Mouse (Mus musculus): ENCODE data around the gene Gzmk. TPM values are rescaled to one million over a fixed set of nuclear protein-coding genes. Genes with fewer than 3 reads are reported as not detected.

The Gzmk gene
- polyA plus RNA-seq, 1 experiment: 0.11 TPM

DNA sequence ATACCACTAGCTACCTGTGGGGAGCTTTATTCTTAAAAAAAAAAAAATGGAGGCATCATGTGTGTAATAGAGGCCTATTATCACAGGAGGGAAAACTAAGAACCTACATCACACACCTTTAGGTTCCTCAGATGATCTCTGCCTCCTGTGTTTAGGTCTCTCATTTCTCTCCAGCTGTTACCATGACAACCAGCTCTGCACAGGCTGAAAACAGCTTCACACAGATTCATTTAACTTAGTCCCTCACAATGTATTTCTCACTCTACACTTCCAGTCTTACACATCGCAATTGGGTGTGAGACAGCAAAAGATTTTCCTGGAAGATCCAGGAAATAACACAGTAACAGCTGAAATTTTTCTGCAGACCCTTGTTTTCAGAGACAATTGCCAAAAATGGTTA, 95.7 kb downstream of the Gzmk start:
- WGBS: 69% methylated on average over 1 of the region's 1 CpGs
- DNase-seq: no peak
- no peak for TF ChIP-seq CTCF (IDR thresholded peaks at IDR 0.05; ENCODE audit: insufficient read depth, low read length)
- TF ChIP-seq POLR2A (IDR thresholded peaks at IDR 0.05; ENCODE audit: borderline replicate concordance, extremely low read depth, low read depth, low read length): no peak
- no peak overlapping the region for H3K4me3 ChIP-seq (replicated peaks; ENCODE audit: extremely low read depth, low read depth, low read length)
- H3K4me1 ChIP-seq (ENCODE audit: control insufficient read depth, insufficient read depth, low read length): no peaks in the 10 kb centered on the region

Other genes with a start within 250 kb of the Gzmk start
- gene Ccno, start 238.1 kb downstream of the Gzmk start, polyA plus RNA-seq (2012; rRNA removed): 5.9 and 8.4 TPM in 2 replicates
- gene Mcidas, start 232.1 kb downstream of the Gzmk start, polyA plus RNA-seq (2012; rRNA removed): 0.47 and 0.66 TPM in 2 replicates
- 0.27 and 0.54 TPM in 2 replicates for gene Cdc20b, start 190.8 kb downstream of the Gzmk start, polyA plus RNA-seq (2012; rRNA removed)
- 6.8 and 10.6 TPM in 2 replicates for gene Gpx8, start 179.5 kb downstream of the Gzmk start, polyA plus RNA-seq (2012; rRNA removed)
- 6.1 and 6.4 TPM in 2 replicates for gene Gzma, start 124.9 kb downstream of the Gzmk start, polyA plus RNA-seq (2012; rRNA removed)
- gene Esm1, start 16.2 kb downstream of the Gzmk start, polyA plus RNA-seq (2012; rRNA removed): 5.7 and 12.2 TPM in 2 replicates
- gene BC067074, start 67.3 kb upstream of the Gzmk start, polyA plus RNA-seq (2012; rRNA removed): 4.2 and 6.2 TPM in 2 replicates

All from lung, adult 2 months (tissue).